Mouse (Mus musculus) hematopoietic stem cell, adult 5-6 weeks (primary cell): Measurements from ENCODE around the gene Ypel2. TPM values are rescaled to one million over a fixed set of nuclear protein-coding genes. Genes with fewer than 3 reads are reported as not detected.

ENCODE experiments used
- ATAC-seq, 2 experiments: fragments of 125-278 bp in 1 of 2; replicated peaks in 1 of 2; 2 replicates each; pipeline ENCODE4 v1.8.0; 2016 to 2017; ENCODE audit warnings: inconsistent platforms in 2 of 2, mild to moderate bottlenecking in 2 of 2, moderate number of reproducible peaks in 2 of 2, low read depth in 1 of 2, moderate TSS enrichment in 1 of 2; ENCODE audit not compliant: low FRiP score in 2 of 2, poor library complexity in 2 of 2, severe bottlenecking in 2 of 2, insufficient read depth in 1 of 2, low TSS enrichment in 1 of 2
- total RNA-seq: library from RNA; stranded (forward); fragments of 172-1452, 232-1000 nt; gene quantifications from 2 replicates; pipeline ENCODE4 v1.2.3, GENCODE M21; 2017

Ypel2 gene
- total RNA-seq, 1 experiment from 2014 or later: 5.5 TPM

GRCm38 (mm10) chr11:86894171-86894577 is 99.3 kb downstream of the Ypel2 start:
- peak; percentile 71 to 82 for ATAC-seq

- ATAC-seq: no peak
Observed at GRCm38 (mm10) chr11:86892996-86893670, 100.4 kb downstream of the Ypel2 start.

Other genes with a start within 250 kb of the Ypel2 start
- gene Cltc, start 236.1 kb downstream of the Ypel2 start, total RNA-seq: 133 and 137 TPM in 2 replicates
- 8.3 and 11.2 TPM in 2 replicates for gene Dhx40, start 186.0 kb downstream of the Ypel2 start, total RNA-seq
- gene Gdpd1, start 80.4 kb upstream of the Ypel2 start, total RNA-seq: 1.3 and 2.3 TPM in 2 replicates
- gene Smg8, start 93.1 kb upstream of the Ypel2 start, total RNA-seq: 17.6 and 19.5 TPM in 2 replicates
- 11.0 and 11.1 TPM in 2 replicates for gene Prr11, start 115.0 kb upstream of the Ypel2 start, total RNA-seq
- gene Ska2, start 115.5 kb upstream of the Ypel2 start, total RNA-seq: 42.4 and 47.5 TPM in 2 replicates
- gene Trim37, start 133.4 kb upstream of the Ypel2 start, total RNA-seq: 64.2 and 74.6 TPM in 2 replicates